Mouse (Mus musculus): Measurements from ENCODE around the gene Zfp366.

DNA sequence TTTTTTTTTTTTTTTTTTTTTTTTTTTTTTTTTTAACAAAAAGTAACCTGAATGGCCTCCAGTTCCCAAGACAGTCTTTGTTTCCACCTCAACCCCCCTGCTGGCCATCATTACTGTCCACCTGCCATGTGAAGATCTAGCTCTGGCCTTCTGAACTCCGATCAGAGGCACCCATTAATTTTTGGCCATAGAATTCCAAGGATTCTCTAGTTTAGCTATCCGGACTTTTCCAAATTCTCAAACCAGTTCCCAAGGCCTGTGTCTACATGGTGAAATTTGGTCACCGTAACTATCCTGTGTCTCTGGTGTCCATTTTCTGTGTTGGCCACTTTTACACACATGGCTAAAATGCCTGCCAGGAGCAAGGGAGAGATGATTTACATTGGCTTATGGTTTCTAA is 92.9 kb downstream of the Zfp366 start:
- no peak for TF ChIP-seq CTCF (IDR thresholded peaks at IDR 0.05; ENCODE audit: extremely low read depth, insufficient read length, insufficient replicate concordance, low read depth, low read length)
- no peak for TF ChIP-seq POLR2A (IDR thresholded peaks at IDR 0.05; ENCODE audit: low read depth, low read length)
